ENCODE assay signal across 24 mouse cellular contexts in the genomic region with DNA sequence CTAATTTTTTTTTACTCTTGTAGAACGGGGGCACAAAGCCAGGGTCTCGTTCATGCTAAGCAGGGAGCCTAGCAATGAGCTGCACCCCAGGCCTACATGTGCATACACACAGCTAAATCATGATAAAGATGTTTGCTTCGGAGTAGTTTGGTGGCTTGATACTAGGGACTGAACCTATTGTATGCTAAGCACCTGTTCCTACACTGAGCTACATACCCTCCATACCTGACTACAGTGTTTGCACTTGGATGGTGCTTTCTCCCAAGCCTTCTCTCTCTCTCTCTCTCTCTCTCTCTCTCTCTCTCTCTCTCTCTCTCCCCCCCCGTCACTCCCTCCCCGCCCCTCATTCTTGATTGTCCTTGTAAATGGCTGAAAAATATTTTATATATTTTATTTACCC. TPM values are rescaled to one million over a fixed set of nuclear protein-coding genes. Genes with fewer than 3 reads are reported as not detected.
DNase-seq lines count a peak whose midpoint lies in the region; ATAC-seq lines count a peak whose summit lies in the region.
"Had no signal": no experiment of that assay in that cellular context is flagged by ENCODE, and none has a peak within 500 bp of the region (broad histone marks: within the 10 kb centered on the region; RNA-seq: fewer than 3 reads in every experiment).

No protein-coding gene starts in this region.

- H3K9me3 ChIP-seq in forebrain, embryonic 10.5 days = no peaks in the 10 kb centered on the region
- no peaks in the 10 kb centered on the region for H3K9me3 ChIP-seq in forebrain, embryonic 16.5 days (ENCODE audit: control insufficient read depth, low read length)
- H3K9me3 ChIP-seq in forebrain, embryonic 12.5 days = no peaks in the 10 kb centered on the region
- H3K9me3 ChIP-seq in forebrain, embryonic 14.5 days (replicated peaks; ENCODE audit: control insufficient read depth, low read length) = no peaks in the 10 kb centered on the region
- H3K9me3 ChIP-seq: embryonic facial prominence, embryonic 13.5 days; embryonic facial prominence, embryonic 15.5 days; G1E had no signal

- H3K4me1 ChIP-seq in forebrain, embryonic 10.5 days = peaks cover 25% of the 10 kb centered on the region
- H3K4me1 ChIP-seq in forebrain, embryonic 16.5 days (replicated peaks; ENCODE audit: control insufficient read depth, insufficient read depth, low read length) = peaks cover 11% of the 10 kb centered on the region
- H3K4me1 ChIP-seq in forebrain, embryonic 12.5 days = peaks cover 17% of the 10 kb centered on the region
- H3K4me1 ChIP-seq in forebrain, embryonic 14.5 days (ENCODE audit: control insufficient read depth, insufficient read depth, low read length) = peaks cover 11% of the 10 kb centered on the region; the same call in 1 of the 2 replicates

- no peak for ATAC-seq in forebrain, embryonic 16.5 days
- peak; percentile 39; the same call in 1 of the 2 replicates for ATAC-seq in forebrain, embryonic 12.5 days (ENCODE audit: low FRiP score)
- ATAC-seq in forebrain, embryonic 14.5 days = peak; percentile 61
- ATAC-seq: activated CD4-positive, CD25-positive, alpha-beta regulatory T cell, adult 4 months; CD4-positive, CD25-positive, alpha-beta regulatory T cell, adult 4 months; Patski had no signal

- H3K4me2 ChIP-seq in forebrain, embryonic 16.5 days (ENCODE audit: low read length) = no peak overlapping the region
- H3K4me2 ChIP-seq in forebrain, embryonic 12.5 days = peak overlapping the region; percentile 21
- H3K4me2 ChIP-seq in forebrain, embryonic 14.5 days (ENCODE audit: low read length) = peak overlapping the region; percentile 15; the same call in 1 of the 2 replicates
- H3K4me2 ChIP-seq: embryonic facial prominence, embryonic 13.5 days; embryonic facial prominence, embryonic 15.5 days had no signal

- no peak overlapping the region for H3K4me3 ChIP-seq in forebrain, embryonic 10.5 days
- H3K4me3 ChIP-seq in forebrain, embryonic 16.5 days (replicated peaks; ENCODE audit: low read length) = no peak overlapping the region
- H3K4me3 ChIP-seq in forebrain, embryonic 12.5 days (replicated peaks) = no peak overlapping the region
- no peak overlapping the region for H3K4me3 ChIP-seq in forebrain, embryonic 14.5 days (ENCODE audit: low read depth, low read length)
- H3K4me3 ChIP-seq: embryonic facial prominence, embryonic 13.5 days; embryonic facial prominence, embryonic 15.5 days; erythroblast, embryonic 14.5 days had no signal

- no peak for DNase-seq in forebrain, embryonic 10.5 days (ENCODE audit: extremely low spot score, low spot score)
- DNase-seq in forebrain, embryonic 14.5 days (ENCODE audit: low spot score) = no peak
- no peak for DNase-seq in adrenal gland, postnatal 36 days
- no peak for DNase-seq in left cerebral cortex, postnatal 25 days (ENCODE audit: low spot score in 2 of 2)
- DNase-seq: adrenal gland, adult 8-10 months; adrenal gland, postnatal 14 days; B cell, adult 2 months; cerebellum, adult 11 months; cerebellum, adult 18-20 months; cerebellum, adult 8-10 months; cerebellum, adult 9-11 months; cerebellum, postnatal 14 days; cerebellum, postnatal 36 days; embryo, embryonic 11 days had no signal

- H3K27ac ChIP-seq in forebrain, embryonic 10.5 days = 0 out of 2 replicates have a peak overlapping the region, but pooled peaks have one; percentile 44
- H3K27ac ChIP-seq in forebrain, embryonic 16.5 days (ENCODE audit: low read length) = no peak overlapping the region
- 0 out of 2 replicates have a peak overlapping the region, but pooled peaks have one; percentile 6 for H3K27ac ChIP-seq in forebrain, embryonic 12.5 days
- no peak overlapping the region for H3K27ac ChIP-seq in forebrain, embryonic 14.5 days (ENCODE audit: low read depth, low read length)
- H3K27ac ChIP-seq: embryonic facial prominence, embryonic 13.5 days; embryonic facial prominence, embryonic 15.5 days had no signal

- WGBS in forebrain, embryonic 10.5 days = 84% methylated on average over 5 of the region's 5 CpGs
- WGBS in forebrain, embryonic 16.5 days = 47% methylated on average over 5 of the region's 5 CpGs
- WGBS in forebrain, embryonic 12.5 days = 60% methylated on average over 5 of the region's 5 CpGs
- 53% methylated on average over 5 of the region's 5 CpGs for WGBS in forebrain, embryonic 14.5 days

- intact Hi-C loops in left cerebral cortex, postnatal 25 days (cut with DNase I) = no loop called here

- H3K9ac ChIP-seq in forebrain, embryonic 16.5 days (replicated peaks; ENCODE audit: low read depth, low read length) = no peak overlapping the region
- no peak overlapping the region for H3K9ac ChIP-seq in forebrain, embryonic 12.5 days
- no peak overlapping the region for H3K9ac ChIP-seq in forebrain, embryonic 14.5 days (ENCODE audit: low read length)
- H3K9ac ChIP-seq: embryonic facial prominence, embryonic 13.5 days; embryonic facial prominence, embryonic 15.5 days had no signal

- H3K27me3 ChIP-seq in forebrain, embryonic 10.5 days (ENCODE audit: poor library complexity, severe bottlenecking) = no peaks in the 10 kb centered on the region
- no peaks in the 10 kb centered on the region for H3K27me3 ChIP-seq in forebrain, embryonic 16.5 days (replicated peaks; ENCODE audit: control insufficient read depth, insufficient read depth, low read length)
- H3K27me3 ChIP-seq in forebrain, embryonic 12.5 days = no peaks in the 10 kb centered on the region
- no peaks in the 10 kb centered on the region for H3K27me3 ChIP-seq in forebrain, embryonic 14.5 days (replicated peaks; ENCODE audit: control insufficient read depth, insufficient read depth, low read length)
- H3K27me3 ChIP-seq: CH12.LX; embryonic facial prominence, embryonic 13.5 days; embryonic facial prominence, embryonic 15.5 days; Patski had no signal

- H3K36me3 ChIP-seq in forebrain, embryonic 10.5 days (replicated peaks) = no peaks in the 10 kb centered on the region
- no peaks in the 10 kb centered on the region for H3K36me3 ChIP-seq in forebrain, embryonic 16.5 days (ENCODE audit: control insufficient read depth, insufficient read depth)
- no peaks in the 10 kb centered on the region for H3K36me3 ChIP-seq in forebrain, embryonic 12.5 days (replicated peaks)
- H3K36me3 ChIP-seq in forebrain, embryonic 14.5 days (ENCODE audit: control insufficient read depth, insufficient read depth, low read length) = no peaks in the 10 kb centered on the region
- H3K36me3 ChIP-seq: embryonic facial prominence, embryonic 13.5 days; embryonic facial prominence, embryonic 15.5 days; G1E had no signal

RNA-seq across cellular contexts. Expression of a gene that starts 49.2 kb away (rescaled TPM):
- polyA plus RNA-seq in forebrain, embryonic 10.5 days (2016; fragmentation: Nextera tagmentation; extraction: Ambion mirVana) = 13.8 and 15.2 TPM in 2 replicates
- polyA plus RNA-seq in forebrain, embryonic 16.5 days (2015; fragmentation: Nextera tagmentation; extraction: Ambion mirVana) = 24.0 and 28.2 TPM in 2 replicates
- polyA plus RNA-seq in forebrain, embryonic 12.5 days (2016; fragmentation: Nextera tagmentation; extraction: Ambion mirVana) = 19.6 and 21.6 TPM in 2 replicates
- 18.9 and 24.4 TPM in 2 replicates for polyA plus RNA-seq in forebrain, embryonic 14.5 days (2014; fragmentation: Nextera tagmentation; extraction: Ambion mirVana)
- 10 to 100 TPM; 15.6 to 17.1 TPM for total RNA-seq in adrenal gland, postnatal 36 days (2021)
- 10 to 100 TPM; 22.1 to 22.2 TPM for total RNA-seq in left cerebral cortex, postnatal 25 days (2021)

Comparison
In these comparisons a context has a peak if more than half of its experiments do, and no peak if none do; other contexts are left out.
1. H3K27ac ChIP-seq: peak in forebrain, embryonic 10.5 days (single experiment) and forebrain, embryonic 12.5 days (single experiment); none in forebrain, embryonic 16.5 days (single experiment) and forebrain, embryonic 14.5 days (single experiment).